Mouse (Mus musculus) monocyte, adult 5-6 weeks (primary cell): ENCODE results near the gene Il1rl2. TPM values are rescaled to one million over a fixed set of nuclear protein-coding genes. Genes with fewer than 3 reads are reported as not detected.
A peak's percentile ranks its signal among the peaks of the same experiment; 100 is the strongest.
"Not testable (repeated sequence)": the region's sequence is repeated elsewhere in the genome, so short reads cannot be mapped to it uniquely, and the experiment has no call there.

ENCODE experiments used
- ATAC-seq: fragments of 153-309, 156-312 bp; replicated peaks from 2 replicates; pipeline ENCODE4 v1.8.0; 2017; ENCODE audit warnings: mild to moderate bottlenecking; ENCODE audit not compliant: low TSS enrichment, insufficient number of reproducible peaks, severe bottlenecking, poor library complexity, low FRiP score
- total RNA-seq: library from RNA; stranded (forward); fragments of 200-1000, 200-491, 200-594 nt; gene quantifications from 3 replicates; pipeline ENCODE4 v1.2.3, GENCODE M21; 2017

The Il1rl2 gene
- total RNA-seq = 0.57 to 1.9 TPM (median 1.2 TPM) in 3 replicates

DNA sequence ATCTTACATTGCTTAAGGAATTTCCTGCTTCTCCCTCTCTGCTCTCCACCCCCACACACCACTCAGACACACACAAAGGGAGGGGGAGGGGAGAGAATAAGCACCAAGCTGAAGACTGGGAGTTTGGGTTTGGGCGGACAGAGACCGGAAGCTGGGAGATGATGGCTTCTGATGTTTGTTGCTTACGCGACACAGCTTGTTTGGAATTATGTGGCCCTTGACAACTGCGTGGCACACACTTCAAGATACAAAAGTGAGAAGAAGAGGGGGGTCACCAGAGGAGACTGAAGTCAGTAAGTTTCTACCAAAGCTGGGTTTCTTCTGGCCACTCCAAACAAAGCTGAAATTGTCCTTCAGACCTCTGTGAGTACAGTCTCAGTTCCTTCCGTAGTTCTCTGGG, at the start of gene Il1rl2:
Il1rl2 (plus strand) TSS at position 154 of the 400 bp plus-strand sequence.
- ATAC-seq = no peak

DNA sequence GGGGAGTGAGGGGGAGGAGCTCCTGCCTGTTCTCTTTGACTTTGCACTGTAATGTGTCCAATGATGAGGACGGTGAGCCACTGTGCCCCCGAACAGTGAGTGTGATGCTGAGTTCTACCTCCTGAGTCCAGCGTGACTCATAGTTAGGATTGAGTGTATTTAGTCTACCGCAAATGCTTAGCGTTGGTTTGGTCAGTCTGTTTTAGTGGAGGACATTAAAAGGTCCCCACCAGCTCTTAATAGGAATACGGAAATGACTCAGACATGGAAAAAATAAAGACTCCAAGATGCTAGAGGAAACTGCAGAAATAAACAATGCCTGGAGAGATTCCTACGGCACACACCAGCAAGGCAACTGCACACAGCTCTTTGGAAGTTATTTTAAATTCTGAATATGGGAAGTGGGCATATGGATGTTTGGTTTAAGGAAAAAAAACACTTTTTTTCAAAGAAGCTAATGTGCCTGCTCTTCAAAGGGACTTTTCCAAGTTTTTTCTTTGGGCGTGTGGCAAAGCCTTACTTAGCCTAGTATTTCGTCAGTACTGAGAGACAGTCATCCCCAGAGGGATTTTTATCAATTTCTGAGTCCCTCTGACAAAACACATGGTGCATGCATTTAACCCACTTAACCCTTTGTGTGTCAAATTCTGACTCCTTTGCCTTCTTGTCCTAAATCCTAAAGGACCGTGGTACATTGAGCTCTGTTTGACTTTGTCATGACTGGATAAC, 49.0 kb upstream of the Il1rl2 start:
- ATAC-seq = no peak

DNA sequence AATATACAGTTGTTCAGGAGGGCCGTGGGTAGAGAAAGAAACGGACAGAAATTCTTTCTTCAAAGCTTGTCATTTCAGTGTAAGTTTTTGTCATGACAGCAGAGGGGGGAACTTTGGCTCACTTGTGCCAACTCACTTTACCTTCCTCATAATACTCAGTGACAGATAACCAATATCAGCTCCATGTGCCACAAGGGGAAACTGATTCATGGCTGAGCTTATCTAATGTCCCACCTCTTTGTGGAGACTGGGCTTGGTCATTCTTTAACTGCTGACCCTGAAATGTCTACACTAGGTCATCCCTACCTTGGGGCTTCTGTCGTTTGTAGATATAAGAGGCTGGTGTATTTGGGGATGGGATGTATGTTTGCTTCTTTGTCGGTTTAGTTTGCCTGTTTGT, 46.5 kb upstream of the Il1rl2 start:
- no peak for ATAC-seq

DNA sequence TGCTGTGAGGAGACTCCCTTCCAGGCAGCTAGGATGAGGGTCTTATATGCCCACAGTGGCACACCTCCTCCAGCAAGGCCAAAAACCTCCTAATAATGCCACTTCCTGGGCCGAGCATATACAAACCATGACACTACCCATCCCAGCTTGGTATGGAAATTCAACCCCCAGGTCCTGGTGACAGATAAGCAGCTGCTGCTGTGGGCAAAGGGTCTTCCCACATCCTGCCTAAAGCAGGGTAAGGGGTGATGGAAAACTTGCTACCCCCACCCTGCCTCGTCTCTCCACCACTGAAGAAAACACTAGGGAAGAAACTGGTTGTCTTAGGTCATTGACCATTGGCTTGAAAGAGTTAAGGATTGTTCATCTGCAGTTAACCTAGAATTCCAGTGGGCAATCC, 45.7 kb upstream of the Il1rl2 start:
- ATAC-seq = no peak

DNA sequence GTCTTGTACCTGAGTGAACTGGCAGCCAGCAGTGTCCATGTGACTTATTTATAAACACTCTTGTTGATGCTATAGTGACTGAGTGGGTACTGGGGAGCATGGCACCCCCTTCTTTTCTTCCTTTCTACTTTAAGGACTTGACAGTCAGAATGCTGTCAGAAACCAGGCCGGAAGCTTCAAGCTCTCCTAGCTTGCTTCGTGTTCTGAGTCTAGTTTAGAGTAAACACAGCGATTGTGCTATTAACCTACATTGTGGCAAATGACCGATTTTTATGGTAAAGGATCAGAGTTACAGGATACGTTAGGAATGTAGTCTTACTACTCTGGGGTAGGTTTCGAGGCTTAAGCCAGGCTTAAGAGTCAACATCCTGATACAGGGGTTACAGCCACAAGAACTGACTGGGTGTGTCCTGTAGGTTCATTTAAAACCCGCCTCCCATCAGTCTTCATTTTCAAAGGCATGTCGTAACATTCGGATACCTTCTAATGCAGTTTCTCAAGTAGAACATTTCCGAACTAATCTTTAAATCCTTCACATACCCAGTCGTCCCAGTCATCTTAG, 45.1 kb upstream of the Il1rl2 start:
- ATAC-seq = no peak

DNA sequence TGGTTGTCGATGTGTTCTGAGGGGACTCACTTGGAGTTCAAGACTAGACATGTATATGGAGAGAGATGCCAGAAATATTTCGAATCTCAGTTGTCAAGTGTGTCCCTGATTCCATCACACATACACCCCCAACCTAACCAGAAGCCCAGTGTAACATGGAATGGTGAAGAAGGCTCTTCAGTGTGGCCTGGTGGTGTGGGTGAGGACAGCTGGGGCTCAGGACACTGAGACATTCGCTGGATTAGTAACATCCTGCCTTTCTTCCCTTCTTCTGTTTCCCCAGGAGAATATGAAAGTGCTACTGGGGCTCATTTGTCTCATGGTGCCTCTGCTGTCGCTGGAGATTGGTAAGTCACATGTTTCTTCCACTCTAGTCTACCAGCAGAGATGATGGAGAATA, 42.5 kb upstream of the Il1rl2 start:
- ATAC-seq = no peak

DNA sequence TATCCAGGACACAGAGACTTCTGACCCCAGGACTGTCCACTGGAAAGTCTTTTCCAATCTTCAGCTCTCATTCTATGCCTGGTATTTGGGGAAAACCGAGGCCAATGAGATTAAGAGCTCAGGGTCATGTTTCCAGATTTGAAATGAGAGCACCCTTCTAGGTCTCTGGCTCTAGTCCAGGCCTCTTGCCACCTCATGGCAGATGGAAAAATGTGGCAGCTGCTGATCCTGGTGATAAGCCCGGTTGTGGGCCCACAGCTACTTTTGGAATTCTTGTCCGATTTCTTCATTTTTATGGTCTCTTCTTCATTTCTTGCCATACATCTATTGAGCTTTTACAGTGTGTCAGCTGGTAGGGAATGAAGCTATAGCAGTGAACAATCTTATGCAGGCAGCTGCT, 42.0 kb upstream of the Il1rl2 start:
- no peak for ATAC-seq

DNA sequence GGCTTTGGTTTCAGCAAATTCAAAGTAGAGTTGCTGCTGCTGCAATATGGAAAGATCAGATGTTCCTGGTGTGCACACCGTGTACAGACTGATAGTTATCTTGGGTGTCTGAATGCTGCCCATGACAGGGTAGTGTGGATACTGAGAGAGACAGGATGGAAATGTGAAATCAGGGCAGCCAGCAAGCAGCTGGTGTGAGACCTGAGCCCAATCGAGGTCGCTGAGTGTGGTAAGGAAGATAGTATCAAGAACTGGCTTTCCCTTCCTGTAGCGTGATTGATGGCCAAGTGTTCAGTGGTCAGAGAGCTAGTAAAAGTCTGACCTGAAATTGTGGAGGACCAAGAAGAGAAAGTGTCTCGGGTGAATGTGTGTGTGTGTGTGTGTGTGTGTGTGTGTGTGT, 40.4 kb upstream of the Il1rl2 start:
- no peak; the same call in 1 of the 2 replicates for ATAC-seq

DNA sequence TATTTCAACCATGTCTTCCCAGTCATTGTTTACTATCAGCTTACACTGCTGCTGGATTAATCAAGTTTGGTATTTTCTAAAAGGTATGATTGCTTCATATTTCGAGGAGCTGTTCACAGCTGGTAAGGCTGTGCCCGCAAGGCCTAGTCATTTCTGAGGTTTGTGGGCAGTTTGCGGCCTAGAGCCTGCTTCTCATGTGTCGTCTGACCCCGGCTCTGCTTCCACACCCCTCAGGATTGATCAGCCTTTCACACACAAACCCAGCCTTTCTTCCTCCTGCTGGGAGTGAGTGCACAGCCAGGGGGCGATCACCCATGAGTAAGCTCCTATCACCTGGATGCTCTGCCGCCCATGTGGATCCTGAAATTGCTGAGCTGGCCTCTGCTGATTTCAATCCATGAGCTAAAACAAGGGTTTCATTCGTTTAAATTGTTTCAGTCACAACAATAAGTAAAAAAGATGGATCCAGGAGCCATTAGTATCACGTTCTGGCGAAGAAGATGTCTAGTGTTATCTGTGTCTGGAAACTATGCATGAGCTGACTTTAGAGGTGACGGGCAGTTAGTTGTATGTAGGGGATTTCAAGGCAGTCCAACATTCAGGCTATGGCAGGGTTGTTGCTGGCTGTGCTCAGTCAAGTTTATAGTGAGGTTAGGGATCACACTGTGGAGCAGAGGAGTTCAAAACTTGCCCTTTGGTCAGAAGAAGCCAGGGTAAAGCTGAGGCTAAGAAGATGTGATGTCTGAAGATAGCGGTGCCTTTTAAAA, 33.7 kb upstream of the Il1rl2 start:
- ATAC-seq = no peak

DNA sequence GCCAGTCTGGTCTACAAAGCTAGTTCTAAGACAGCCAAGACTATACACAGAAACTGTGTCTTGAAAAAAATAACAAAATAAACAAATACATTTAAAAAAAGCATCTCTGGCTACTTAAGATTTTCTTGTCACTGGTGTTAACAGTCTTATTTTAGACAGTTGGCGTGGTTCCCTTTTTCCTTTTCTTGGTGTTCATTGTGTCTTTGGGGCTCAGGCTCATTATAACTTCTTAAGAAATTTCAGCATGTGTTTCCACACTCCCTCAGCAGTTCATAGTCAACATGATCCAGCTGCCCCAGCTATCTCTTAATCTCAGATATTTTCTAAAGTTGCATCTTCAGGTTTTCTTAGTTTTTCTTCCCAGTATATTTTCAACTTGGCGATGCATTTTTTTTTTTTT, 32.2 kb upstream of the Il1rl2 start:
- ATAC-seq = no peak

DNA sequence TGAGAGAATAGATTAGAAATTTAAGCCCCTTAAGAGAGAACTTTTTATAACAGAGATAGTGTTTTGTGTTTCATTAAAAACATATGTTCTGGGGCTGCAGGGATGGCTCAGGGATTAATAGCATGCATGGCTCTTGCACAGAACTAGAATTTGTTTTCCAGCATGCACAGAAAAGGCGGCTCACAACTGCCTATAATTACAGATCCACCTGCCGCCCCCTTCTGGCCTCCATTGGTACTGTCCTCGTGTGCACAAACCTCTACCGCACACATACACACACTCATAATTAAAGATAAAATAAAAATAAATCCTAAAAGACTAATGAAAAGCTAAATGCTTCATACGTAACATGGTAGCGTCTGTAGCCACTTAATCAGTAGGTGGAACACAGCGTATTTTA, 30.5 kb upstream of the Il1rl2 start:
- no peak for ATAC-seq

DNA sequence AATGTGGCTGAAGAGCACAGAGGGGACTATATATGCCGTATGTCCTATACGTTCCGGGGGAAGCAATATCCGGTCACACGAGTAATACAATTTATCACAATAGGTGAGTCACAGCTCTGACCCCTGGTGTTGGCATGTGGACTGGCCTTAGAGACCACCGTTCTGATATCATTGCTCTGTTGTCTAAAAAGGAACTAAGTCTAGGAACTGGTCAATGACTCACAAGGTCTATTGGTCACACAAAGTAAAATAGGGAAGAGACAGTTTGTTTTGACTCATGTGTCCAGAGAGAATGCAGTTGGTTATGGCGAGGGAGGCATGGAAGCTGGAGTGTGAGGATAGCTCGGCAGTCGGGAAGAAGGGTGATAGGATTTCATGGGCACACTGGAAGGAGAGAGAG, 29.6 kb upstream of the Il1rl2 start:
- peak; percentile 67; the same call in 1 of the 2 replicates for ATAC-seq

DNA sequence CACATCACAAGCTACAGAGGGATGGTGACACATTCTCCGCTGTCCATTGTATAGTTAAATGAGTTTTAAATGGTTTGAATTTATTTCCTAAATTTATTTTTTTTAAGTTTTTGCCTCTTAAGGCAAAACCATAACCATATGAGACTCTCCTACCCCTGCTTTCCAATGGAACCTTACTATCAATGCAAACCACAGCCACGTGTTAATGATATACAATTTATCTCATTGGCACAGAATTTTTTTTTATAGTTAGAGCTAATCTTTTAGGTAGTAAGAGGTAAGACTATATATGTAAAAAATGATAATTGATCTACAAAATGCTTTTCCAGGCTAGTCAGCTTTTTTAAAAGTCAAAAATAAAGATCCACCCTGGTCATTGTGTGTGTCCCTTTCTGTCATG, 26.4 kb upstream of the Il1rl2 start:
- no peak for ATAC-seq

DNA sequence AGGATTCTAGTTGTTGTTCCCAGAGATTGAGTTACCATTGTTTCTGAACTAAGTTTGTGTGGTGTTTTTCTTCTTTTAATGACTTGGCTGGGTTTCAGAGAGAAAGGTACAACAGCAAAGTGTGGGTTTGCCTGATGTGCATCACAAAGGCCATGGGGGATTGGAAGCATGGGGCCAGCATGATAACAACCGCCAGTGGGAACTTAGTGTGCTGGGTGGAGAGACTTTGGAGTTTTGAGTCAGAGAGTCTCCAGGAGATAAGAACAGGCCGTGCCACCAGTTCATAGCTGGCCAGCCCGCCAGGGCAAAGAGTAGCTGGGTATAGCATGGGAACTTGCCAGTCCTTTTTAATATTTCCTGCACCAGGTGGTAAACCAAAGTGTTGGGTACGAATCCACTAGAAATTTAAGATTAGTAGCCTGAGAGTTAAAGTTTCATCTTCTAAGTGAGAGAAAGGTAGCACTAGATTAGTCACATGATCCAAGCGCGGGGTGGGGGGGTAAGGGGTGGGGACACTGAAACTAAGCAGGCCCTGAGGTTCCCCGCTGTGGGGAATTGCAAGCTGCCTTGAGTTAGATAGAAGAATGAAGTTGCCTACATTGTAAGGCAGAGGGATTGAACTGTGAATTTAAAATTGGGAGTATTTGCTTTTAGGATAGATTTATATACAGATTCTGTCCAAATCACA, 21.1 kb upstream of the Il1rl2 start:
- no peak for ATAC-seq

DNA sequence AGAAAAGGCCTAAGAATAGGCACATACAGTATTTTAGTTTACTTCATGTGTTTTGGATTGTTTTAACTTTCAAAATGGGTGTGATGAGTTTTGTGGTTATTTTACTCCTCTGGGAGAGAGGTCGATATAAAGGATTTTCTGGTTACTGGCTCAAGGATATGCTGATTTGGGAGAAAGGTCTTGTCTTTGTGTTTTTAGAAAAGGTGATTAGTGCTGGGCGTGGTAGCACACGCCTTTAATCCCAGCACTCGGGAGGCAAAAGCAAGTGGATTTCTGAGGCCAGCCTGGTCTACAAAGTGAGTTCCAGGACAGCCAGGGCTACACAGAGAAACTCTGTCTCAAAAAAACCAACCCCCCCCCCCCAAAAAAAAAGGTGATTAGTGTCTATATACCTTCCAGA, 20.1 kb upstream of the Il1rl2 start:
- not testable (repeated sequence) for ATAC-seq

DNA sequence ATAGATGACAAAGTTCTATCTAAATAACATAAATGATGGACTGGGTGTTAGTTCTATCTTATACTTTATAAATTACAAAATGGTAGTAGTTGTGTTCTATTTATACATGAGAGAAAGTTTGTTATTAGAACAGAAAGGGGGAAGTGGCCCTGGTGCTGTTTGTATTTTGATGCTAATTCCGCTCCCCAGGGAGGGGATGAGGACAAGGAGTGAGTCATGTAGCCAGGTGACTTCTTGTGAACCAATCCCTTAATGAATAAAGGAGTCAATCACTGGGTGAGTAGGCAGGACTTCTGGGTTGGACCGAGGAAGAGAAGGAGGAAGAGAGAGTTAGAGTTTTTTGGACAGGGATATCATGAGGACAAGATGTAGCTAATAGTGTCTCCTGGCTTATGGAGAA, 18.3 kb upstream of the Il1rl2 start:
- ATAC-seq = no peak

DNA sequence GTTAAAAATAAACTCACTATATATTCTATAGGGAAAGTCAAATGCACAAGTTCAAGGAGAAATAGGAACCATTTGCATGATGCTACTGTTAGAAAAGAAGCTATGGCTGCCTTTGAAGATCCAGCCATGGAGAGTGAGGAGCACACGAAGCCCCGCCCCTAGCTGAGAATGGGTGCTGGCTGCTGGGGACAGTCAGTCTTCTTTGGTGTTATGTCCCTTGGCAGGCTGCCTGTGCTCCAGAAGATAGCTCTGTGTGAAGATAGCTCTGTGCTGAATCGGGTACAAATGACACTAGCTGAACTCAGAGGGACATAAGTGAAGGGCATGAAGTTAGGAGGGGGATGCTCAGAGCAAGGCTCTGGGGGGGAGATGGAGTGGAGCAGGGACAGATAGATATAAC, 13.3 kb upstream of the Il1rl2 start:
- no peak for ATAC-seq

DNA sequence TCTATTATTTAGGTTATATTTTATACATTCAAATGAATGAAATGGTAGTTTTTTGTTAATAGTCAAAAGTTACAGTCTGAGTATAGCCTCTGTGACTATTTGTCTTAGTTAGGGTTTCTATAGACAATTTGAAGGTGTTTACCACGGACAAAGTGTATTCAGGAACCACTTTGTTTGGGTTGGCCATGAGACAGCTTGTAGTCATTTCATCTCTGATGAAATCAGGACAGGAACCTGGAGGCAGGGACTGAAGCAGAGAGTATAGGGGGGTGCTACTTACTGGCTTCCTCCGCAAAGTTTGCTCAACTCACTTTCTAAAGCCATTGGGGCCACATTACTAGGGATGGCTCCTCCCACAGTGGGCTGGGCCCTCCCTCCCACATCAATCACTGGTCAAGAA, 12.8 kb upstream of the Il1rl2 start:
- ATAC-seq = no peak

DNA sequence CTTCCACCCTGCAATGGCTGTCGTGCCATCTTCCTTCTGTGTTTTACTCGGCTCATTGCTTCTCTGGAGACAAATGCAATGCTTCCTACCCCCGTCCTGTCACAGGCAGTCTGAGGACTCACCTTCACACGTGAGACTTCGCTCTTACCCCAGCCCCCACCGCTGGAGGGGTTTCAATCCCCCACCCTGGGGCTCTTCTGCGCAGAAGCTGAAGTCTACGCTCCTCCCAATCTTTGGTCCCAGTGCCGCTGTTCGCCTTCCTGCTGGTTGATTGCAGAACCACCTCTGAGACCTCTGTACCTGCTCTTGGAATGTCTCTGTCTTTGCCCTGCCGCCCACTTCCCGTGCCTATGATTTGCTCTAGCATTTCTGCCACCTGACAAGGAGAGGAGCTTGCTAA, 10.4 kb upstream of the Il1rl2 start:
- no peak for ATAC-seq
